Mouse (Mus musculus) right cerebral cortex, adult 18-20 months (tissue): ENCODE measurements at regions not wholly inside any gene's neighbourhood (a gene's known extent, or its start where the extent isn't known, plus 50 kb on each side); places are given as distances from the start of the nearest gene placed in this dataset.
"Not testable (repeated sequence)": the region's sequence is repeated elsewhere in the genome, so short reads cannot be mapped to it uniquely, and the experiment has no call there.

Experiments used
- DNase-seq: peaks from one replicate; pipeline ENCODE4 v3.0.0; 2022; ENCODE audit warnings: mixed read lengths

DNA sequence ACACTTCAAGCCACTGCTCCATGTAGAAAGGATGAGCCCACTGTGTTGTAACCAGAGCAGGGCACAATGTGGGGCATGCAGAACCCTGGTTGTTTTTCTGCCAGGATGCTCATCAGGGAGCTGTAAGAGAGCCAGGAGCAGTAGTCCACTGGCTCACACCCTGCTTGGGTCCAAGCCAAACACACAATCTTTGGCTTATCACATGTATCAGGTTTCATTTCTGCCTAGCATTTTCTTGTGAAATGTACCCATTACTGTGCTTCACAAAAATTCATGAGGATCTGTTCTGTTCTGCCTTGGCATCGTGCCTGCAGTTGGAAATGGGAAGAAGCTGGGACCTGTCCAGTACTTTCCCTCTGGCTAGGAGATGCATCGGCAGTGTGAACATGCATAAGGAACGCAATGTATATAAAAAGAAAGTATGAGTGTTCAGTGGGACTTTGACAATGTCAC lies 491.6 kb upstream of the Igfbp3 start:
- DNase-seq: peak; percentile 72

GRCm38 (mm10) chr11:7697591-7697990 lies 483.9 kb upstream of the Igfbp3 start:
- no peak for DNase-seq

GRCm38 (mm10) chr11:7689701-7690100 lies 476.0 kb upstream of the Igfbp3 start:
- DNase-seq: not testable (repeated sequence)

- no peak for DNase-seq
Measured at GRCm38 (mm10) chr11:7672821-7673220, 459.1 kb upstream of the Igfbp3 start.

- DNase-seq: peak; percentile 16
Measured at GRCm38 (mm10) chr11:7630637-7631036, 416.9 kb upstream of the Igfbp3 start.

DNA sequence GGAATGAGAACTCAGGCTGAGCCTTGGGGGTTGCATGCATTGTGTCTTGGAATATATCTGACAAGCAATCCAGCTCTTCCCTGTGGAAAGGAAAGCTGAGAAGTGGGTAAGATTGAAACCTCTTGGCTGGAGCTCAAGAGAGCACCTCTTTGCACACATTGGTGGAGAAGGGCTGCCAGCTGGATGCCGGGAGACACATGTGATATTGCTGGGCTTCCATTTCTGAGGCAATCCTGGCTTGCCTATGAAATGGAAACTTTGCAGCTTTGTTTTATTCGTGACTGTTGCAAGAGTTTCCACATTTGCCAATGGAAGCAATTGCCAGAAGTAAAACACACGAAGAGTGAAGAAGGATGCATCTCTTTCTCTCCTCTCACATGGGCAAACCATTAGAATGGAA lies 411.5 kb upstream of the Igfbp3 start:
- peak; percentile 7 for DNase-seq

DNA sequence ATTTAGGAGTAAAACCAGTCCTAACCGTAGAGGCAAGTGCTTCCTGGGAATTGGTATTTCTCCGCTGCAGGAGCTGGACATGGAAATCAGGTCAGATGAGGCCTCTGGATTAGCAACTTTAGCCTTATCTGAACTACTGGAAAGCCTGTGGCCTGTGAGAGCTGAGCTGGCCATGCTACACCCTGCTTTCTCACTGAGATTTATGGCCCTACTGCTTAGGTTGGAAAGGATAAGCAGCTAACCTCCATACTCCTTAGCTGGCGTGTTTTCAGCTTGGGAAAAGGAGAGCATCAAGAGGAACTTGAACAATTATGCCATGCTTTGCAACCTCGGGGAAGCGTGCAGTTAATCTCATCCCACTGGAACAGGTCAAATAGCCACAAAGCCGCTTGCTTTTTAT lies 406.6 kb upstream of the Igfbp3 start:
- no peak for DNase-seq

- no peak for DNase-seq
Measured at GRCm38 (mm10) chr11:7610752-7611151, 397.0 kb upstream of the Igfbp3 start.

GRCm38 (mm10) chr11:7609921-7610320 lies 396.2 kb upstream of the Igfbp3 start:
- DNase-seq: no peak

DNA sequence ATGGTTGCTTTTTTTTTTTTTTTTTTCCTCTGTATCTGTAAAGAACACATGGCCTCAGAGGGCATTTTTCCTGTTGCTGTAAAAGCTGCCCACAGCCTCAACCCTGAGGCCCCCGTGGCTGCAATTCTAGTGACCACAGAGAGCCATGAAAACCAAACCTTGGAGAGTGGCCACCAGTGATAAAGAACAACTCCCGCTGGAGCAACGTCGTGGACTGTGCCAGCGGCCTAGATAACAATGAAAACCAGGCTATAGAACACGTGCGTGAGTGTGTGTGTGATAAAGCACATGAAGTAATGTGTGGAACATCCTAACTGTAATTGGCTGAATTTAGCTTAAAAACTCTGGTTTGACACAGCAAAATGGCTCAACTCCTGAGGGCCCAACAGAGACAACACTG lies 392.9 kb upstream of the Igfbp3 start:
- DNase-seq: no peak

DNA sequence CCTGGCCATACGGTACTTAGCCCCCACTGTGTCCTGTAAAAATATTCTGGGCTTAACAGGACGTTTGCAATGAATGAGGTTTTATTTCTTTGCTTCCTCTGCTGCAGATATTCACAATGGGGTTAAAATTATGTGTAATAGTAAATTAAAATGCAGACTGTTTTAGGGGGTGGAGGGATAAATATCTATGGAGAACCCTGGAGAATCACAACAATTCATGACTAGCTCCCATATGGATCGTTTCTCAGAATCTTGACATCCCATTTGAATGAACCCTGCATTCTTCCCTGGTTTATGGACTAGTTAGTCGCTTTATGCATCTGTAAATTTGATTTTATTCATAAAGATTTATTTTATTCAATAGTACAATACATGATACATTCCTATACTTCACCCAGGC lies 378.3 kb upstream of the Igfbp3 start:
- no peak for DNase-seq

DNA sequence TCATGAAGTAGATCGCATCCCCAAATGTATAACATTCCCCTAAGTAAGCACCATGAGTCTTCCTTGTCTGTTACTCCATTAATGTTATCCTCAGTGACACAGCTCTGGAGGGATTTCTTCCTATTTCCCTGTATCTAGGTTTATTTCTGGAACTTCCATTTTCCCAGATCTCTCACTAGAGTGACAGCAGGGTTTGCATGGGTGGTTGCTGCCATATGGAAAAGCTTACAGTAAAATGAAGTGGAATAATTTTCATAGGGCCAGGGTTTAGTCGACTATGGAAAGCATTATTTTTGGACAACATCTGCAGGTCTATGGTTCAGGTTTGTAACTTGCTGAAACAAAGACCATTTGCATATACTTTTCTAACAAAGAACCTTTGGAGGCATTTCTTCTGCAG lies 369.6 kb upstream of the Igfbp3 start:
- peak; percentile 43 for DNase-seq

- DNase-seq: no peak
Measured at GRCm38 (mm10) chr11:7568484-7568883, 354.8 kb upstream of the Igfbp3 start.

DNA sequence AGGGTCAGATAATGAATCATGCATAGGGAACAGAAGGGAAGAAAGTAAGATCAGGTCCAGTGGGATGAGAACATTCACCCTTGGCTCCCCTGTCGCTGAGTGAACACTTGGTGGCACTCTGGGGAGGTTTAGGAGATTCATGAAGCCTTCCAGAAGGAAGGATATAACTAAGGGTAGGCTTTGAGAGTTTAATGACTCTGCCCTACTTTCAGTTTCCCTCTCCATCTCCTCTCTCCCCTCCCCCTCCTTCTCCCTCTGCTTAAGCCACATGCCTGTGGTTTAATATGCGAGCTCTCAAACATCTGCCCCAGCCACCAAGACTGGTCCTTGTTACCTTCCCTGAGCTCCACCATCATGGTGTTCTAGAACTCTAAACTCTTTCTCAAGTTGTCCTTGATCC lies 348.3 kb upstream of the Igfbp3 start:
- DNase-seq: no peak

GRCm38 (mm10) chr11:7561437-7561836 lies 347.7 kb upstream of the Igfbp3 start:
- DNase-seq: no peak

DNA sequence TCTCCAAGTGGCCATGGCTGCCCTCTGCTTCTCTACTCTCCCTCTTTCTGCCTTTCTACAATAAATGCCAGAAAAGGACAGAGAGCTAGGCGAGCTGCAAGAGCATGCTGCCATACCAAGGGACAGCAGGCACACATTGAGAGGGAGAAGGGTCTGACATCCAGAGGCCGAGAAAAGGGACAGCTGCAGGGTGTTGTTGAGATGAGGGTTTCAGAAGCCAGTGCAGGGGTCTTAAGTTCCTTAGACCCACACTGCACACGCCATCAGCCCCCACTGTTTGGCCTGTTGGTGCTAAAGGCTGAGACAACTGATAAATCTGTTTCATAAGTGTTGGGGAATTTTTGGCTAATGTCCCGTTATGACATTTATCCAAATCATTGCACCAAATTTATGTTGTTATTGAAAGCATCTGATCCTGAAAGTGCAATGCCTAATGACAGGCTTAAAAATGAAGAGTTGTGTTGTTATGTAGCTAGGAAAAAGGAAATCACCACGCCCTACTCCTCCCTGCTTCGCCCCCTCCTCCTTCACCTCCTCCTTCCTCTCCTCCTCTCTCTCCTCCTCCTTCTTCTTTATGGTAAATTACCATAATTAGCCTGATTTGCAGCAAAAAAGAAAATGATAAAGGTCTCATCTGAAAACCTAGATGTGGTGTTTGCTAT lies 342.0 kb upstream of the Igfbp3 start:
- DNase-seq: no peak

DNA sequence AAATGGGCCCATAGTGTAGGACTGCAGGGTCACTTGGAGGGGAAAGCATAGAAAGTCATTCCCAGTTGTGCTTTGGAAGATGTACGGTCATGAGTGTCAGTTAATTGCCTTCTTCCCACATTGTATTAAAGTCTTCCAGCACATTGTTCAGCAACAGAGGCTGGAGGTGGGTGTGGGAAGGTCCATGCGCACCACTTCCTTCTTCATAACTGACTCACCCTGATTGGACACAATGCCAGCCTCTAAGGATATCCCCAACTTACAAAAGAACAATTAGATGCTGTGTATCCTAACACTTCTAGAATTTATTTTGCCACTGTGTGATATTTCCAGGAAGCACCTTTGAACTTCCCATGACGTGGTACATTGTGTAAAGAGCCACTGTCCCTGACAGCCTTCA lies 338.4 kb upstream of the Igfbp3 start:
- DNase-seq: no peak

- no peak for DNase-seq
Measured at GRCm38 (mm10) chr11:7547796-7548195, 334.1 kb upstream of the Igfbp3 start.

GRCm38 (mm10) chr11:7545621-7546020 lies 331.9 kb upstream of the Igfbp3 start:
- DNase-seq: no peak

GRCm38 (mm10) chr11:7534590-7534989 lies 320.9 kb upstream of the Igfbp3 start:
- no peak for DNase-seq

DNA sequence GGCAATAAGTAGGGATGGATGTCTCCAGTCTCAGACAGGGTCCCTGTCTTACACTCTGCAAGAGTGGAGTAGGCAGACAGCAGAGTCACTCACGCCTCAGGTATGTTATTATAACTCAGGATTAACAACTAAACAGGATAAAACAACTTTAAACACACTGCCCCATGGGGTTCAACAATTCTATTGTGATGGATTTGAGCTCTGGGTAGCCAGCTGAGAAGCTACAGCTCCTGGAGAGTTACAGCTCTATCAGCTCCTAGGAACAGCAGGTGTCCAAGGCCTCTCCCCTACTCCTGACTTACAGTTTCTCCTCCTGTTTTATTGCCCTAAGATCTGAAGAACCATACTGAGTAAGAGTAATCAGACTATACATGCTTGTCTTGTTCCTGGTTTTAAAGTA lies 319.6 kb upstream of the Igfbp3 start:
- no peak for DNase-seq

DNA sequence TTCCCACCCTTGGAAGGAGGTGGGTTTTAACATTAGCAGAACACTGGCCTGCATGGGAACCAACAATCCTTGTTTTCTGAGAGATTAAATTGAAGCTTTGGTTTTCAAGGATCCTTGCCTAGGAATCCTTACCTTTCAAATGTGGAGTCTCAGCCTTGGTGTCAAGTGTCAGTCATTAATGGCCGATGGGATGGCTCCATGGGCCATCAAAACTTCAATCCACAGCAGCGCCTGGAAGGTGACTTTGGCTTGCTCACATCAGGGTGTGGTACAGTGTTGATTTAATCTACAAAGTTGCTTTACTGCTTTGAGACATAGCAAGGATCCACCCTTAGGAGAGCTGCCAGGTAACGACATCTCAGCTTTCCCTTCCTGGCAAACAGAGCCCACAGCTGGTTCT lies 318.1 kb upstream of the Igfbp3 start:
- DNase-seq: no peak

DNA sequence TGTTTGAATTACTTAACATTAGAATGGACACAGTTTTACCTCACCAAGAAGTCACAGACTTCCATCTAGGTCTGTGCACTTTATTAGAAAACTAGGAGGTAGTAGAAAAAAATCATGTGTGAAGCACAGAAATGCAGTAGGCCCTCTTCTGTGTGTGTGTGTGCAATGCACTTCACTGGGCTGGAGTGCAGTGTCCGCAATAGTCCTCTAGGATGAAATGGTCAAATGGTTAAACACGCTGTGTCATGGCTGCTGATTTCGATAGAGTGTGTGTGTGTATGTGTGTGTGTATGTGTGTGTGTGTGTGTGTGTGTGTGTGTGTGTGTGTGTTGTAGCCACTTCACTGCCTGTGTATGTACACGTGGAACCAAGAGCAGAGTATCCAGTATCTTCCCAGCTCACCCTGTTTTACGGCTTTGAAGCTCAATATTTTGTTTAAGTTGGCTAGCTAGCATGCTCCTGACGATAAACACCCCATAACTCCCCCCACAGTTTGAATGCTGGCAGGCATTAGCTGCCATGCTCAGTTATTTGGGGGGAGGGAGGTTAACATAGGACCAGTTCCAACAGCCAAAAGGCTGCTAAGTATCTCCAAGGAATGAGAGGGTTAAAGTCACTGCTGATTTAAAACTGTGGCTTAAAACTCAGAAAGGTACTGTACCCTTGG lies 316.9 kb upstream of the Igfbp3 start:
- DNase-seq: no peak

DNA sequence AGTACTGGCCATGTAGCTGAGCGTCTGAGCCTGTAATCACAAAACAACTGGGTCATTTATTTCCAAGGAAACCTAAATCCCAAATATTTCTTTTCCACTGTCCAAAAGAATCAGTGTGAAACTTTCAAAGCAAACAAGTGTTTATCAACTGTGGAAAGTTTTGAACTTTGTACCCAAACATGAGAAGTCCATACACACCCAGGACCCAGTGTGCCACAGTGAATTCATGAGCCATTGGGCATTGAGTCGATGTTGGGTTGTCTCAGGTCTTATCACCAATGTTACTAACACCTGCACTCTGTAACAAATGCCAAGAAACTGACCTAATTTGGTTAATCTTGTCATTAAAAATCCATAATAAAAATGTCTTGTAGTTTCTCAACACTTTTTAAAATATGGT lies 305.8 kb upstream of the Igfbp3 start:
- DNase-seq: no peak

DNA sequence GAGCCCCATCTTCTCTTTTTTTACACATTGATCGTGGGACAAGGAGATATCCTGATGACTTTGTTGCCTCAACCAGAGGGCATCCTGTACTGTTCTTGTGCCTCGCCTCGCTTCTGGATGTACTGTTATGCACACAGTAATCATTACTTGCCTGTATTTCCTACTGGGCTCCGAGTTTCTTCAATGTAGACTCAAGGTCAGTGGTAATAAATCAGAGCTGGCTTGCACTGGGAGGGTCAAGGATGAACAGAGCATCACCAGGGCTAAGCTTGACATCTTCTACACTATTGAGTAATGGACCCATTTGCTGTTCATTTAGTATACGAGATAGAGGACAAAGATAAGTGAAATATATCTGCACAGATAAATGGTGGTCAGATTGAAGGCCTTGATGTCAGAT lies 295.1 kb upstream of the Igfbp3 start:
- no peak for DNase-seq
